Mouse (Mus musculus) cerebellum, postnatal 10 days (tissue): Measurements from ENCODE around the gene Dok5.

Experiments used
- DNase-seq, 2 experiments: peaks; one replicate each; pipeline ENCODE4 v3.0.0; 2021; ENCODE audit warnings: mixed read lengths in 2 of 2

The Dok5 gene

GRCm38 (mm10) chr2:170731632-170732561 is at the start of gene Dok5:
Gene Dok5 (plus strand): TSS chr2:170731807.
- peak; percentile 92 to 95 for DNase-seq

GRCm38 (mm10) chr2:170683385-170683784 is 48.2 kb upstream of the Dok5 start:
- peak in 1 of 2 experiments; percentile 13 for DNase-seq

DNA sequence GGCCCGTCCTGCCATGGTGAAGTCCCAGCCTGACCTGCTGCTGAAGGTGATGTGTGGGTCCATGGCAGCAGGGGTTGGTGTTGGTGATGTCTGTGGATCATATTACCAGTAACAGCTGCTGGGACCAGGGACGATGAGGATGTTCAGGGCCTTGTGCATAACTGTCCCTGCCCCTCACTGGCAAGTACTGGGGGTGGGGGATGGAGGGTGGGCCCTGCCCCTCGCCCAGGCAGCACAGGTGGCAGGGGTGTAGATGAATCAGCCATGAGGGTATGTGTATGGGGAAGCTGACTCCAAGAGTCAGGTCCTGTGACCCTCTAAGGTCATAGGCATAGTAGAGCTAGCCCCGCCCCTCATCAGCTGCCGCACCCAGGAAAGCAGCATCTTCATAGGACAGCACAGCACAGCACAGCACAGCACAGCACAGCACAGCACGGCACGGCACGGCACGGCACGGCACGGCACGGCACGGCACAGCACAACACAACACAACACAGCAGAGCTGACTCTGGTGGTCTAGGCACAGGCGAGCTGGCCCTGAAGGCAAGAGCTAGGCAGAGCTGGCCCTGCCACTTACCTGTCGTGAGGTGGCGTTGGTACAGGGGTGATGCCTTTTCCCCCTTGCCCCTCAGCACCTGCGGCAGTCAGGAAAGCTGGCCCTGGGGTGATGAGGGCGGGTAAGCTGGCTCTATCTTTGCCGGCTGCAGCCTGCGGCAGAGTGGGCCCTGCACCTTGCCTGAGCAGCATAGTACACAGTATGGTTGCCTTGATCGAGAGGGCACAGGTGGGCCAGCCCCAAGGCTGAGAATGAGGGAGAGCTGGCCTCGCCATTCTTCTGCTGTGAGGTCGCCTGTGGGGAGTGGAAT is 36.3 kb upstream of the Dok5 start:
- no peak for DNase-seq

DNA sequence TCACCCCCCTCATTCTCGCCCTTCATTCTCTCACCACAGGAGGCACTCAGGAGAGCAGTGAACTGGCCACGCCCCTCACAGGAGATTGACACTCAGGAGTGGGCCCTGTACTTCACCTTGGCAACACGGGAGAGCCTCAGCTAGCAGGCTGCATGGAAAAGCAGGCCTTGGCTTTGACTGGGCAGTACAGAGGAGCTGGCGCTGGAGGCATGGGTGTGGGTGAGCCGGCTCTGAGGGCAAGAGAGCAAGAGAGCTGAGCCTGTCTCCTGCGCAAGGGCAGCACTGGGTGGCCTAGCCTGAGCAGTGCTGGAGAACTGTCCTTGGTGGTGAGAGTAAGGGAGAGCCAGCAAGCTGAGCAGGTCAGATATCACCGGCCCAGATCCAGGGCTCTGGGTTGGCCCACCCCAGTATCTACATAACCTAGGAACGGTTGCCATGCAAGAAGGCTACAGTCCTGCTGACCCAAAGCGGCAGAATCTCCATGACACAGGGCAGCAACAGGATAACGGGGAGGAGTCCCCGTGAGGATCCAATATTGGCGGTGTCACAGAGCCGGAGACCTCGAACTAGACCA is 35.6 kb upstream of the Dok5 start:
- DNase-seq = no peak

DNA sequence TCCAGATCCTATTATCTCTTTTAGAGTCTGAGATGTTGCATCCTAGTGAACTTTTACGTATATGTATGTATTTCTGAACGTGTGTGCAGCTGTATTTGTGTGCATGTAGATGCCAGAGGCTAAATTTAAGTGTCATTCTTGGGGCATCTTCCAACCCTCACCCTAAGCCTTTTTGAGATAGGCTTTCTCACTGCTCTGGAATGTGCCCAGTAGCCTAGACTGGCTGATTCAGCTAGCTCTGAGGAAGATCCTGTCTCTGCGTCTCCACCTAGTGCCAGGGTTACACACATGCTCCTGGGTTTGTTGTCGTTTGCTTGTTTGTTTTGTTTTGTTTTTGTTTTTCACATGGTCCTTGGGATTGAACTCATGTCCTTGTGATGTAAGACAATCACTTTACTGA is 31.1 kb upstream of the Dok5 start:
- DNase-seq = no peak

DNA sequence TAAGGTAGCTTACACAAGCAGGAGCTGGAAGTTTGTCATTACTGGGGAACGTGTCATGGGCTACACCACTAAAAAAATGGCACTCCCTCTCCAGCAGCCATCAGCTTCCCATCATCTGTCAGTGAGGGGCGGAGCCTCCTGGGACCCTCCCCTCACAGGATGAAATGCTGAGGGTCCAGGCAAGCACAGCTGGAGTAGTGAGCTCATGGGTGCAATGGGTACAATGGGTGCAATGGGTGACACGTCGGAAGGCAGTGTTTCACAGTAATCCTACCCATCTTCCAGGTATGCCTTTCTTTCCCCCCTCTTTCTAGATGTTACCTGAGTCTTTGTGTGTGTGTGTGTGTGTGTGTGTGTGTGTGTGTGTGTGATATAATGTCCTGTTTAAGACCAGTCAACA is 25.1 kb upstream of the Dok5 start:
- no peak for DNase-seq

DNA sequence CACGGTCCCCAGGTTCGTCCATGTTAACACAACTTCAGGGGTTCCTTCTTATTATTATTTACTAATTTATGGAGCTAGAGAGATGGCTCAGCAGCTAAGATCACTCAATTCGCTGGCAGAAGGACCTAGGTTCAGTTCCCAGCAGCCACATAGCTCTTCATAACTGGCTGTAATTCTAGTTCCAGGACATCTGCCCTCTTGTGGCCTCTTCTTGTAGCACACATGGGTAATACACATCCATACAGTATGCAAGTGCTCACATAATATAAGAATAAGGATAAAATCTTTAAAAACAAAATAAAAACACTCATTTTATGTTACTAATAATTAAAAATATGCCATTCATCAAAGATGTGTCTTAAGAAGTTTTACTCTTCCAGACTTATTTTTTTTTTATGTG is 23.9 kb upstream of the Dok5 start:
- no peak for DNase-seq

GRCm38 (mm10) chr2:170708901-170709300 is 22.7 kb upstream of the Dok5 start:
- no peak for DNase-seq

DNA sequence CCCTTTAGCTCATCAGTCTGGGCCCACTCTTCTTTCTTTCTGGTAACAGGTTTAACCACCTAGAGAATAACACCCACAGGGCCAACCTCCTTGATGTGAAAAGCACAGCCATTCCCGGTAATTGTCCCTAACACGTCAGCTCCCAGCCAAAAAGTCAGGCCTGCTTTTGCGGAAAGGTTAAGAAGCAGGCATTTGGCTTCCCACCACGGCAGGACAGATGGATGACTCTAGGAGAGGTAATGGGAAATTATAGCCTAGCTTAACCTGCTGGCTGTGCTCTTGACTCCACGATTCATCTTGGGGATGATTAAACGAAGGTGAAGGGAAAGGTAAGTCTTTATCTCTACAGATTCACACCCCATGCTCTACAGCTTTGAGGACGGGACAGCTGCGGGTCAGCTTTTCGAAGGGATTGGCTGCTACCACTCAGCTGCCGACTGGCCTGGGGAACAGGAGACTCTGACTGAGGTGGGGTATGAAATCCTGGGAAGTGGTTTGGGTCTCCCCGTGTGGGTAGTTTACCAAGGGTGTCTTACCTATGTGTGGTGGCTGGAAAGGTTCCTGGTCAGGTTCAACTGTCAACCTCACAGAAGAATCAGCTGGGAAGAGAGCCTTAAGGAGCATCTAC is 18.8 kb upstream of the Dok5 start:
- DNase-seq = peak; percentile 61 to 71

DNA sequence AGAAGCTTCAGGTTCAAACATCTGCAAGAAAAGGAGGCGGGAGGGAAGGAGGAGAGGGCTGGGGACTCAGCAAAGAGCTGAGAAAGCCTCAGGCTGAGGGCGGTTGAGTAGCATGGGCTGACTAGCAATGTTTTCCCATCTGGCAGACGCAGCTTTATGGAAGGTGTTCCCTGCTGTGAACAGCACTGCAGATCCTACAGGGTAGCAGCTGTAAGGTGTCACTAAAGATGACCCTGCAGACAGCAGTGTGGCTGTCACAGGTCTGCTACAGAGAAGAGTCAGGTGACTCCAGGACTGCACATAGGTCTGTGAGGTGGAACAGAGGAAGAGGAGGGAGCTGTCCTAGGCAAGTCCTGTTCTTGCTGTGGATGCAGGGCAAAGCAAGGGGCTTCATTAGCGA is 11.2 kb upstream of the Dok5 start:
- peak in 1 of 2 experiments; percentile 28 for DNase-seq

GRCm38 (mm10) chr2:170724136-170724535 is 7.5 kb upstream of the Dok5 start:
- peak; percentile 53 for DNase-seq

- no peak for DNase-seq
These were observed 6.9 kb upstream of the Dok5 start for GRCm38 (mm10) chr2:170724716-170725115.

GRCm38 (mm10) chr2:170725796-170726195 is 5.8 kb upstream of the Dok5 start:
- DNase-seq = no peak

GRCm38 (mm10) chr2:170726996-170727710 is 4.5 kb upstream of the Dok5 start:
- no peak for DNase-seq

DNA sequence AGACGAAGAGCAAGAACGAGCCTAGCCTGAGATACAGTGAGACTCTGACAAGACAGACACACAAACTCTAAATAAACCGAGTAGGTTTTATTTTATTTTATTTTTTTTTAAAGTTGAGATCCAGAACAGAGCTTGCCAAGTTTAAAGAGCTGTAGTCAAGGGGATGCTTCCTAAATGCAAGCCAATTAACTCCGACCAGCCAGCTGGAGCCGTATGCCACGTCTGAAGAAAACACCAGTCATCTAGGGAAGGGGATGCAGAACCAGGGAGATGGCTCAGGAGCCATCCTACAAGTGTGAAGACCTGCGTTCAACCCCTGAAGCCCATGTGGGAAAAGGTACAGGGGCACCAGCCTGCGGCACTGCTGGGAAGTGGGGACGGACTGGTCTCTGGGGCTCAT is 2.7 kb upstream of the Dok5 start:
- no peak for DNase-seq

GRCm38 (mm10) chr2:170729661-170730060 is 1.9 kb upstream of the Dok5 start:
- DNase-seq = no peak

DNA sequence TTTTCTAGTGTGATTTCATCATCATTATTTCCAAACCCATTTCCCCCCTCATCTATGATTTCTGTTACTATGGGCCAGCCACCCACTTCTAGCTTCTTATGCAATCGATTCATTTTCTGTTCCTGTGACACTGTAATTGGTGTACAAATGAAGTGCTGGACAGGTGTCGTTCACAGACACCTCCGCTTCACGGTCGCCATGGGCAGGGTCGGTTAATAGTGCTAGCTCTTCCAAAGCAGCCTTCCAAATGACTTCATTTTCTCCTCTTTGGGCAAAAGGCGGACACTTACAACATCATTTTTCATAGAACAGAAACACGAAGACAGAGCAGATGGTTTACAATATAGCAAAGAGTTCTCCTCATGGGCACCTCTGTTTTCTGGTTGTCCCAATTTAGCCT is 1.5 kb upstream of the Dok5 start:
- DNase-seq = no peak

DNA sequence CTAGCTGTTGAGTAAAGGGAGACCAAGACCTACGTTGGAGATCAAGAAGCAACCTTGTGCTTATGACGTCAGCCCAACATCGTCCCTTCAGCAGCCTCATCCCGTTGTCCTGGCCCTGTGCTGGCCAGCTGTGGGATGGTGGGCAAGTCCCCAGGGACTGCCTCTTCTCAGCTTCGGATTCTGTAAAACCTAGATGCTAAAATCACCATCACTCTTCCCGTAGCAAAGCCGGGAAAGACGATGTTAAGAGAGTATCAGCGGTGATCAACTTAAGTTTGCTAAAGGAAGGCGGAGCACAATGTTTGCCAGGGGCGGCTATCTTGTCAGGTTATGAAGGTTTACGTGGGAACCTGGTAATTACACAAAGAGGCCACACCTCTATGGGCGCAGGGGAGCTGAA is 826 bp upstream of the Dok5 start:
- DNase-seq = no peak

- peak; percentile 53 to 65 for DNase-seq
These were observed 402 bp upstream of the Dok5 start for GRCm38 (mm10) chr2:170731205-170731604.

GRCm38 (mm10) chr2:170733671-170734070 is 2.1 kb downstream of the Dok5 start:
- no peak for DNase-seq

DNA sequence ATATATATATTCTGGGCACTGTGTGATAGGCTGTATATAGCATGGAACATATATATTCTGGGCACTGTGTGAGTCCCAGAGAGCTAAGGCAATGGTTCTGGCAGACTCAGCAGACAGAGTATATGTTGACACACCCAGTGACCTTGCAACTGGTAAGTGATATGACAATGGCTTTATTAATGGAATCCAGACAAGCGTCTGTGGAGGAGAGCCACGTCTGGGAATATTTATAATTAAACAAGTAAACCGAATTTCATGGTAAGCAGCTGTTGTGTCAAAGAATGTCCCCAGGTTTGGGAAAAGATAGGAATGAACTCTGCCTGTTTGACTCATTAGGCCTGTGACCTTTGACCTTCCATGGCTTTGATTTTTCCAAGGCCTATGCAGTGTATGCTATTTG is 2.8 kb downstream of the Dok5 start:
- no peak for DNase-seq

DNA sequence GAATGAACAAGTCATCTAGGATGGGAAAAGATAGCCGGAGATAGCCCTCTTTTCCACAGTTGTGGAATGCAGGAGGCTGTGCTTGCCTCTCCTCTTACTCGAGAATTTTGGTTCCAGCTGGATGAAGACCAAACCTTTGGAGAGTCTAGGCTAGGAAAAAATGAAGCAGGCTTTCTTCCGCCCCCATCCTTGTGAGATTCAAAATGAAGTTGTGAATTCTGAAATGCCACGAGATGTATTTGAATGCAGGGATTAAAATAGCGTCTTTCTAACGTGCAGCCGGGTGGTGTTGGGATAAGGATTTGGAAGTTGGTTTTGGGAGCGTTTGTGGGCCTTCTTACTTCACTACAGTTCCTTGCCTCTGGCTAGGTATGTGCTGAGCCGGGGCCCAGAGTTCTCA is 6.8 kb downstream of the Dok5 start:
- no peak for DNase-seq
